Mouse (Mus musculus) stomach, postnatal 0 days (tissue): Measurements from ENCODE around the gene Fus.

Source experiments
- CTCF ChIP-seq: IDR thresholded peaks from 2 replicates; pipeline ENCODE4 v1.5.1; 2016; ENCODE audit warnings: antibody characterized with exemption, low read depth, mild to moderate bottlenecking, moderate library complexity
- EP300 ChIP-seq: optimal IDR thresholded peaks from 2 replicates; pipeline ENCODE3; 2016; ENCODE audit warnings: antibody characterized with exemption

- no peak for TF ChIP-seq CTCF
- no peak for TF ChIP-seq EP300
Measured at GRCm38 (mm10) chr7:128006193-128006592, 38.9 kb downstream of the Fus start.
